In the genomic region with DNA sequence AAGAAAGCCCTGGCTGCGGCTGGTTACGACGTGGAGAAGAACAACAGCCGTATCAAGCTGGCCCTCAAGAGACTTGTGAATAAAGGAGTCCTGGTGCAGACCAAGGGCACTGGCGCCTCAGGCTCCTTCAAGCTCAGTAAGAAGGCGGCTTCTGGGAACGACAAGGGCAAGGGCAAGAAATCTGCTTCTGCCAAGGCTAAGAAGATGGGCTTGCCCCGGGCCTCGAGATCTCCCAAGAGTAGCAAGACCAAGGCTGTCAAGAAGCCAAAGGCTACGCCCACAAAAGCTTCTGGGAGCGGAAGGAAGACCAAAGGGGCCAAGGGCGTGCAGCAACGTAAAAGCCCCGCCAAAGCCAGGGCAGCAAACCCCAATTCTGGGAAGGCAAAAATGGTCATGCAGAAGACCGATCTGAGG, we compare ENCODE assay signal across 10 mouse cellular contexts. TPM values are rescaled to one million over a fixed set of nuclear protein-coding genes. Genes with fewer than 3 reads are reported as not detected.
DNase-seq lines count a peak whose midpoint lies in the region; ATAC-seq and TF ChIP-seq lines count a peak whose summit lies in the region.
"Had no signal": no experiment of that assay in that cellular context is flagged by ENCODE, and none has a peak within 500 bp of the region (broad histone marks: within the 10 kb centered on the region; RNA-seq: fewer than 3 reads in every experiment).

No protein-coding gene starts in this region.

- no peak for ATAC-seq in kidney, embryonic 16.5 days (ENCODE audit: low FRiP score, low TSS enrichment)
- ATAC-seq: intestine, postnatal 0 days had no signal

- DNase-seq in adrenal gland, postnatal 10 days: peak; percentile 44
- no peak for DNase-seq in adrenal gland, adult 18-20 months (ENCODE audit: low spot score in 2 of 2)
- no peak for DNase-seq in kidney, adult 8-10 months
- peak; percentile 95 for DNase-seq in MEL (ENCODE audit: low read depth, low spot score)
- DNase-seq in liver: peak; percentile 68
- DNase-seq in left cerebral cortex, postnatal 14 days (ENCODE audit: low spot score in 2 of 2): no peak
- no peak for DNase-seq in urinary bladder, postnatal 14 days (ENCODE audit: low spot score)

- 0 out of 2 replicates have a peak overlapping the region, but pooled peaks have one; percentile 15 for H3K27ac ChIP-seq in kidney, embryonic 16.5 days (ENCODE audit: low read length)
- H3K27ac ChIP-seq in MEL (ENCODE audit: control insufficient read depth, low read depth, low read length): peak overlapping the region; percentile 92
- H3K27ac ChIP-seq: midbrain, embryonic 12.5 days had no signal

- TF ChIP-seq CTCF in MEL (IDR thresholded peaks at IDR 0.05 in 2 of 3, conservative IDR thresholded peaks at IDR 0.05 in 1 of 3; ENCODE audit: control insufficient read depth in 1 of 3, insufficient read depth in 1 of 3, low read depth in 2 of 3, low read length in 3 of 3, poor library complexity in 1 of 3, severe bottlenecking in 1 of 3): no peak

- no peaks in the 10 kb centered on the region for H3K9me3 ChIP-seq in kidney, embryonic 16.5 days (ENCODE audit: low read length)
- H3K9me3 ChIP-seq in MEL (replicated peaks; ENCODE audit: insufficient read depth, low read length): no peaks in the 10 kb centered on the region
- H3K9me3 ChIP-seq: midbrain, embryonic 12.5 days had no signal

- TF ChIP-seq POLR2A in MEL (IDR thresholded peaks at IDR 0.05; ENCODE audit: control insufficient read depth in 1 of 2, insufficient read depth in 1 of 2, low read depth in 1 of 2, low read length in 2 of 2, poor library complexity in 1 of 2): peak; percentile 44 to 46; a peak in 1 of 4 replicates

- H3K36me3 ChIP-seq in kidney, embryonic 16.5 days (ENCODE audit: insufficient read depth, low read length): no peaks in the 10 kb centered on the region
- peaks cover 0 to 39% of the 10 kb centered on the region in 2 experiments; a peak in 2 of 4 replicates for H3K36me3 ChIP-seq in MEL (ENCODE audit: control insufficient read depth in 1 of 2, insufficient read depth in 2 of 2, low read length in 2 of 2)
- H3K36me3 ChIP-seq: midbrain, embryonic 12.5 days had no signal

- intact Hi-C loops in left cerebral cortex, postnatal 14 days (cut with DNase I): loop anchor here (5.0 kb wide), 2 partner anchors 74 to 114 kb away; partner anchors contain the start of genes Hist1h1e, Hist1h2be and Hist1h4d

- H3K4me2 ChIP-seq in kidney, embryonic 16.5 days (replicated peaks; ENCODE audit: low read depth, low read length): no peak overlapping the region
- H3K4me2 ChIP-seq: midbrain, embryonic 12.5 days had no signal

- no peaks in the 10 kb centered on the region; the same call in 1 of the 2 replicates for H3K79me2 ChIP-seq in MEL (ENCODE audit: control insufficient read depth, insufficient read depth, low read length, poor library complexity)

- no peak overlapping the region for H3K4me3 ChIP-seq in kidney, embryonic 16.5 days (ENCODE audit: low read length)
- peak overlapping the region; percentile 12 to 19 for H3K4me3 ChIP-seq in MEL (ENCODE audit: control insufficient read depth in 1 of 2, insufficient read depth in 1 of 2, low read depth in 2 of 2, low read length in 2 of 2)
- H3K4me3 ChIP-seq: midbrain, embryonic 12.5 days had no signal

- 59% methylated on average over 15 of the region's 15 CpGs for WGBS in kidney, embryonic 16.5 days

- peaks cover 16% of the 10 kb centered on the region; the same call in 1 of the 2 replicates for H3K4me1 ChIP-seq in kidney, embryonic 16.5 days (ENCODE audit: insufficient read depth, low read length)
- peaks cover 0 to 24% of the 10 kb centered on the region in 2 experiments; a peak in 2 of 4 replicates for H3K4me1 ChIP-seq in MEL (ENCODE audit: control insufficient read depth in 1 of 2, insufficient read depth in 2 of 2, low read length in 2 of 2)

- H3K27me3 ChIP-seq in kidney, embryonic 16.5 days (ENCODE audit: insufficient read depth, low read length): no peaks in the 10 kb centered on the region
- H3K27me3 ChIP-seq in MEL (ENCODE audit: control insufficient read depth in 1 of 2, insufficient read depth in 2 of 2, low read length in 2 of 2): no peaks in the 10 kb centered on the region
- H3K27me3 ChIP-seq: midbrain, embryonic 12.5 days had no signal

- H3K9ac ChIP-seq in kidney, embryonic 16.5 days (replicated peaks; ENCODE audit: low read length): no peak overlapping the region; the same call in 1 of the 2 replicates
- H3K9ac ChIP-seq in MEL (ENCODE audit: control insufficient read depth, low read depth, low read length, poor library complexity, severe bottlenecking): peak overlapping the region; percentile 65
- H3K9ac ChIP-seq: midbrain, embryonic 12.5 days had no signal

- no peak for TF ChIP-seq EP300 in MEL (IDR thresholded peaks at IDR 0.05; ENCODE audit: low read depth in 1 of 2, low read length in 2 of 2)

- no peak for TF ChIP-seq RAD21 in MEL (IDR thresholded peaks at IDR 0.05; ENCODE audit: low read depth, low read length)

TF ChIP-seq in MEL, 35 proteins besides CTCF, POLR2A, EP300 and RAD21:
- TF ChIP-seq TBP (IDR thresholded peaks at IDR 0.05; ENCODE audit: low read depth, low read length): peak; percentile 57
- no peak for TF ChIP-seq ZNF384 (IDR thresholded peaks at IDR 0.05; ENCODE audit: low read depth, low read length)
- peak; percentile 85; the same call in 1 of the 2 replicates for TF ChIP-seq UBTF (IDR thresholded peaks at IDR 0.05; ENCODE audit: borderline replicate concordance, insufficient read depth, low read depth, low read length)

RNA-seq across cellular contexts. Expression of gene Hist1h1t, which starts 0.5 kb away (rescaled TPM):
- under 1 TPM; 0.69 to 0.88 TPM for total RNA-seq in adrenal gland, postnatal 10 days (2021)
- total RNA-seq in adrenal gland, adult 18-20 months (2021): not detected
- polyA plus RNA-seq in kidney, embryonic 16.5 days (2015; fragmentation: Nextera tagmentation; extraction: Ambion mirVana): 0.26 TPM in 1 of 2 replicates, not detected in the other
- total RNA-seq in MEL (2012; rRNA removed): 2.7 and 6.3 TPM in 2 replicates
- polyA plus RNA-seq in MEL (2012; ENCODE audit: insufficient read depth in 1 of 2, insufficient read length in 2 of 2, low read depth in 1 of 2, low replicate concordance in 2 of 2, missing spikeins in 1 of 2): not detected
- under 1 TPM in 1 of 2 experiments, not detected in 1; 0.40 TPM for total RNA-seq in left cerebral cortex, postnatal 14 days (2021)
- polyA plus RNA-seq: intestine, postnatal 0 days; midbrain, embryonic 12.5 days had no signal

RNA-seq across cellular contexts. Expression of gene Hist1h4c, which starts 2.2 kb away (rescaled TPM):
- total RNA-seq in adrenal gland, postnatal 10 days (2021): 100 to 1,000 TPM; 175 to 199 TPM
- 10 to 100 TPM; 79.0 to 94.6 TPM for total RNA-seq in adrenal gland, adult 18-20 months (2021)
- polyA plus RNA-seq in kidney, embryonic 16.5 days (2015; fragmentation: Nextera tagmentation; extraction: Ambion mirVana): 4.5 and 5.9 TPM in 2 replicates
- 1,967 and 2,008 TPM in 2 replicates for total RNA-seq in MEL (2012; rRNA removed)
- polyA plus RNA-seq in MEL (2012; ENCODE audit: insufficient read depth in 1 of 2, insufficient read length in 2 of 2, low read depth in 1 of 2, low replicate concordance in 2 of 2, missing spikeins in 1 of 2): 1 to 10 TPM in 1 of 2 experiments, not detected in 1; 4.1 TPM
- total RNA-seq in left cerebral cortex, postnatal 14 days (2021): 100 to 1,000 TPM; 100 to 103 TPM

RNA-seq across cellular contexts. Expression of gene Hist1h2bc, which starts 12.1 kb away (rescaled TPM):
- total RNA-seq in adrenal gland, postnatal 10 days (2021): 10 to 100 TPM; 76.4 to 77.6 TPM
- total RNA-seq in adrenal gland, adult 18-20 months (2021): 100 to 1,000 TPM; 115 to 172 TPM
- polyA plus RNA-seq in kidney, embryonic 16.5 days (2015; fragmentation: Nextera tagmentation; extraction: Ambion mirVana): 72.4 and 78.3 TPM in 2 replicates
- total RNA-seq in MEL (2012; rRNA removed): 694 and 982 TPM in 2 replicates
- polyA plus RNA-seq in MEL (2012; ENCODE audit: insufficient read depth in 1 of 2, insufficient read length in 2 of 2, low read depth in 1 of 2, low replicate concordance in 2 of 2, missing spikeins in 1 of 2): 1 to 10 TPM in 1 of 2 experiments, not detected in 1; 3.1 TPM
- 10 to 100 TPM; 25.0 to 27.3 TPM for total RNA-seq in left cerebral cortex, postnatal 14 days (2021)

RNA-seq across cellular contexts. Expression of gene Hist1h2ac, which starts 12.3 kb away (rescaled TPM):
- 1 to 10 TPM; 8.3 to 9.7 TPM for total RNA-seq in adrenal gland, postnatal 10 days (2021)
- 1 to 10 TPM; 2.0 to 2.2 TPM for total RNA-seq in adrenal gland, adult 18-20 months (2021)
- 1.3 and 1.6 TPM in 2 replicates for polyA plus RNA-seq in kidney, embryonic 16.5 days (2015; fragmentation: Nextera tagmentation; extraction: Ambion mirVana)
- 123 and 153 TPM in 2 replicates for total RNA-seq in MEL (2012; rRNA removed)
- polyA plus RNA-seq in MEL (2012; ENCODE audit: insufficient read depth in 1 of 2, insufficient read length in 2 of 2, low read depth in 1 of 2, low replicate concordance in 2 of 2, missing spikeins in 1 of 2): under 1 TPM in 1 of 2 experiments, not detected in 1; 0.15 TPM
- total RNA-seq in left cerebral cortex, postnatal 14 days (2021): 1 to 10 TPM; 1.9 to 2.0 TPM

RNA-seq across cellular contexts. Expression of gene Hfe, which starts 14.6 kb away (rescaled TPM):
- total RNA-seq in adrenal gland, postnatal 10 days (2021): 10 to 100 TPM; 23.3 to 31.0 TPM
- total RNA-seq in adrenal gland, adult 18-20 months (2021): 10 to 100 TPM; 33.3 to 45.6 TPM
- polyA plus RNA-seq in kidney, embryonic 16.5 days (2015; fragmentation: Nextera tagmentation; extraction: Ambion mirVana): 9.3 and 9.4 TPM in 2 replicates
- total RNA-seq in MEL (2012; rRNA removed): not detected in 2 replicates
- not detected for polyA plus RNA-seq in MEL (2012; ENCODE audit: insufficient read depth in 1 of 2, insufficient read length in 2 of 2, low read depth in 1 of 2, low replicate concordance in 2 of 2, missing spikeins in 1 of 2)
- 1 to 10 TPM; 2.9 to 3.1 TPM for total RNA-seq in left cerebral cortex, postnatal 14 days (2021)

Comparison
In these comparisons a context has a peak if more than half of its experiments do, and no peak if none do; other contexts are left out.
1. DNase-seq: peak in adrenal gland, postnatal 10 days (single experiment), MEL (single experiment) and liver (single experiment); none in adrenal gland, adult 18-20 months (0 of 2), kidney, adult 8-10 months (0 of 2), left cerebral cortex, postnatal 14 days (0 of 2) and urinary bladder, postnatal 14 days (single experiment).